Mouse (Mus musculus): ENCODE measurements at regions not wholly inside any gene's neighbourhood (a gene's known extent, or its start where the extent isn't known, plus 50 kb on each side); places are given as distances from the start of the nearest gene placed in this dataset.

DNA sequence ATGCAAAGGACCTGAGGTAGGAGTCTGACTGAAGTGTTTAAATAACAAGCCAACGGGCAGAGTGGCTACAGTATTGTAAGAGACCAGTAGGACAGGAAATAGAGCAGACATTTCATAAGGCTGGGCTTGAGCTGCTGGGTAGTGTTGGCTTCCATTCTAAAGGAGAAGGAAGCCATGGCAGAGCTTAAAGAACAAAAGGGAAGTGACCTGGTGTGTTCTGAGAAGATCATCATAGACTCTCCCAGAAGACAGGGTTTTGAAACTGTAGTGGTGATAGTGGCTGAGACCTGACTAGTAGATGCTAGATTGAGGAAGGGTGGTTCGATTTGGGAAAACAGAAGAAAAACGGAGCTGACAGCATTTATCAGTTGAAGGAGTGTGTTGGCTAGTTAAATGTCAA is 514.1 kb upstream of the Zfp462 start:
- in situ Hi-C loops (cut with MboI, MseI) = no loop called here

DNA sequence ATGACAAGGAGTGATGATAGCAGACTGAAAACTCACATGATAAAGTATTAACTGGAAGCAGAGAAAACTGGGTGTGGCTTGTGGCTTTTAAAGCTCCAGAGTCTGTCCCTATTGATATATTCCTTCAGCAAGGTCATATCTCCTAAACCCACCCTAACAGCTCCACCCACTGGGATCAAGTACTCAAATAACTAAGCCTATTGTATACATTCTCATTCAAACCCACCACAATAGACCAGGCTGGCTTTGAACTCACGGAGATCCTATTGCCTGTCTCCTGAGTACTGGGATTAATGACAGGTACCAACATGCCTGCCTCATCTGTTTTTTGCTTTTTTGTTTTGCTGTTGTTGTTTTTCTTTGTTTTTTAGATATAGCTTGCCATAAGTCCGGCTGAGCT is 484.3 kb upstream of the Zfp462 start:
- in situ Hi-C loops (cut with MboI, MseI) = loop anchor here (25.0 kb wide), 1 partner anchor 627 kb away; no protein-coding TSS in a partner anchor

DNA sequence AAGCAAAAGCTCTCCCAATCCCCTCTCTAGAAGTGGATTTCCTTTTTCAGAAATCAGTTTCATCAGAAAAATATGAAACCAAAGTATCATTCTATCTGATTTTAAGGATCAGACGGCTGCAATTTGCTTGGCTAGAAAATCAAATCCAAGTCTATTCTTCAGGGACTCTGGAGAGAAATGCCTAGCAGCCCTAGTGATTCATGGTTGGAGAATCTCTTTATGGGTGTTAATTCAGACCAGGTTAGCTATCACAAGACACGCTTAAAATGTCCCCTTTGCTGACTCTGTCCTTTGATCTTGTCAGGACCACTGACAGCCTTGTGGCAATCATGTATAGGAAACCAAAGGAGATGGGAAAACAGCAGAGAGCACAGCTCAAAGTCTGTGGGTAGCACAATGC is 475.7 kb upstream of the Zfp462 start:
- in situ Hi-C loops (cut with MboI, MseI) = loop anchor here (25.0 kb wide), 1 partner anchor 618 kb away; no protein-coding TSS in a partner anchor

DNA sequence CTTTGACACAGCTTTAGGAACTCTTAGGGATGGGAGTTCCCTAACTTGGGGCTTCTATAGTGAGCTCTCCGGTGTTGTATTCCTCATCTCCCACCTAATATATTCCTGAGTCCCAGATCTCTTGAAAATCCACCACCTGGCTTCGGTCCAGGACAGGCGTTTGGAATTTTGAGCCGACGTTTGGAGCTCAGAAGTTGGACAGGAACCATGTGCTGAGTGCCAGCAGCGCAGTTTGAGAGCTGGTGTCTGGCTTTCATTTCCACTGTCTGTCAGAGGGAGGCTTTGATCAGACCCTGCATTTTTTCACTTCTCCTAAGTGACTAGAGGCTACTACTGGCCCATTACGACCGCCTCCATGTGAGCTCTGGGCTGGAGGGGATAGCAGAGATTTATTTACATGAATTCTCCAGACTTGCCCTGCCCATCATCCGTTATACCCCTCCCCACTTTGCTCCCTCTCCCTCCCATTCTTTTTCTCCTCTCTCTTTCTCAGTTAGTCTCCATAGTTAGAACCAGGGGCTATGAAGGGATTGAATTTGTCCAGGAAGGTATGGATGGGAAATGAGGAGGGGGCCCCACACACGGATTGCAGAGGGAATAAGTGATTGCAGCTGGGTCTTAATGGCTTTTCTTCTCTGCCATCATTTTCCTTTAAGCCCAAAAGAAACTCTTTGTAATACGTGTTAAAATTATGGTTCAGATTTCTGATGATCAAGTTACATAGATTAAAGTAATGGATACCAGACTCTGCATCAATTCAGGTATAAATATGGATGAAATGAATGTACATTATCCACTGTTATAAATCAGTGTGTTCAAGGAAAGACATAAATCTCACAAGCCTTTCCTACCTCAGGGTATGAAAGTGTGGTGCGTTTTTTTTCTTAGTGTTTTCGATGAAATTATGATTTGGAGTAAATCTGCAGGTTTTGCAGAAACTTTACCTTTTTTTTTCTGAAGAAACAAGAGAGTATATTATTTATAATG is 474.5 kb upstream of the Zfp462 start:
- in situ Hi-C loops (cut with MboI, MseI) = loop anchor here (25.0 kb wide), 1 partner anchor 617 kb away; no protein-coding TSS in a partner anchor

DNA sequence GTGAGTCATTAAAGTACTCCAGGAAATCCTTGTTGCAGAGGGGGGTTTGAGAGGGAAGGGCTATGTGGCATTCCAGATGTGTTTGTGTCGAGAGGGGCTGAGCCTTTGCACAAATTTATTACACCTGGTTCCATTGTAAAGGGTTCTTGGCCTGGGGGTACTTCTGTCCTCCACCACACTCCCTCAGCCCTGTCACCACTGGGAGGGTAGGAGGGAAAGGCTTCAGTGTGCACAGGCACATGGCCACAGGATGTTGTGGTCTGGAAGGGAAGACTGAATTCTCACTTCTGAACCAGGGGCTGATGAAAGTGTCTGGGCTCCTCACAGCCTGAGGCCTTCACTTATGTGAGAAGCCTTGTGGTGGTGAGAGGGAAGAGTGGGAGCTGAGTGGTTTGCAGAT is 473.8 kb upstream of the Zfp462 start:
- in situ Hi-C loops (cut with MboI, MseI) = loop anchor here (25.0 kb wide), 1 partner anchor 616 kb away; no protein-coding TSS in a partner anchor

GRCm38 (mm10) chr4:54481766-54482165 is 463.1 kb upstream of the Zfp462 start:
- in situ Hi-C loops (cut with MboI, MseI) = no loop called here

DNA sequence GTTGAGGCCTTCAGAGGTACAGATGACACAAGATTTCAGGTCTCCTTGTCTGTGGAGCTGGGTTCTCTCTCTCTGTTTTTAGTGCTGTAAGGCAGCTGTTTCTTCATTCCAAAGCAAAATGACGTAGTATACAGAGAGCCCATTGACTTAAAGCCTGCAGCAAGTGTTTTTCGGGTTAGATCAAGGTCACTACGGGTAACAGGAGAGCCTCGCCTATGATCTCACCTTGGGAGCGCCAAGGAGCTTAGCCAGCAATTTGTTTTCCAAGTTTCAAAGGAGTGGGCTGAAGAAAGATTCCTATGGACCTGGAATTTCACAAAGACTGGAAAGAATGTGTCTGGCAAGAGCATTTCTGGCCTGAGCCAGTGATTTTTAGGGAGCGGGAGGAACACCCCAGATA is 451.8 kb upstream of the Zfp462 start:
- in situ Hi-C loops (cut with MboI, MseI) = no loop called here

DNA sequence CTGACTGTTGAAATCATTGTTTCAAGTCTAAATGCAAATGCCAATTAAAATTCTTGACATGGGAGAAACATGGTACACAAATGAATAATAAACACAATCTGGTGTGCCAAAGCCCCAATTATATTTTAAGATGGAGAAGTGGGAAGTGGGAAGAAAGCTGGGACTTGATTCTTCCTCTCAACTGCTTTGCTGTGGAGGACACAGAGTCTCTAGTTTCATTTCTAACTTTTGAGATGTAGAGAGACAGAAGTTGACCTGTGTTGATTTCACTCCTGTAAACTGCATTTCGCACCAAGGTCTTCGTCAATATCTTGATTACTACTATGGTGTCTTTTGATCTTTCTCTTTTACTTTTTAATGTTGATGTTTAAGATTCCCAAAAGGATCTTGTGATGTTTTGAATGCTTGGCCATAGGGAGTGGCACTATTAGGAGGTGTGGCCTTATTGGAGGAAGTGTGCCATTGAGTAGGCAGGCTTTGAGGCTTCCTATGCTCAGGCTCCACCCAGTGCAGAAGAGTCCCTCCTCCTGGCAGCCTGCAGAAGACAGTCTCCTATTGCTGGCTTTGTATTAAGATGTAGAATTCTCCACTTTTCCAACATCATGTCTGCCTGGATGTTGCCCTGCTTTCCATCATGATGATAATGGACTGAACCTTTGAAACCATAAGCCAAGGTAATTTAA is 447.4 kb upstream of the Zfp462 start:
- in situ Hi-C loops (cut with MboI, MseI) = no loop called here

GRCm38 (mm10) chr4:54515934-54516333 is 428.9 kb upstream of the Zfp462 start:
- in situ Hi-C loops (cut with MboI, MseI) = no loop called here

GRCm38 (mm10) chr4:54523283-54523682 is 421.6 kb upstream of the Zfp462 start:
- in situ Hi-C loops (cut with MboI, MseI) = no loop called here

GRCm38 (mm10) chr4:54526003-54526586 is 418.8 kb upstream of the Zfp462 start:
- in situ Hi-C loops (cut with MboI, MseI) = no loop called here

DNA sequence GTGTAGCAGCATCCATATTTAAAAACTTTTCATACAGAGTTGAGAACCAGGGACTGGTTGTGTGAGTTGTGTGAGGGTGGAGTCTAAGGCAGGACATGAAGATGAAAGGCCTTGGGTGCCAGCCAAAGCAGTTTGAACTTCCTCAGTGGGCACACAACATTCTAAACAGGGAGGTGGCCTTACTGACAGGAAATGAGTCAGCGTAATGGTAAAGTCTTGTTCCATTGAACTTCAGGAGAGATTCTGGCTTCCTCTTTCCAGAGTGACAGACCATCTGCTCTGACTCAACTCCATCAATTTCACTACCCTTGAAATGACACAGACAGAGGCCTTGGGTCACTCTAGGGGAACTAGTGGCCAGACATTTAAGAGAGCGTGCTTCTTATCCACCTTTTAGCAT is 417.2 kb upstream of the Zfp462 start:
- in situ Hi-C loops (cut with MboI, MseI) = no loop called here

- in situ Hi-C loops (cut with MboI, MseI) = no loop called here
Observed at GRCm38 (mm10) chr4:54531739-54532138, 413.1 kb upstream of the Zfp462 start.

DNA sequence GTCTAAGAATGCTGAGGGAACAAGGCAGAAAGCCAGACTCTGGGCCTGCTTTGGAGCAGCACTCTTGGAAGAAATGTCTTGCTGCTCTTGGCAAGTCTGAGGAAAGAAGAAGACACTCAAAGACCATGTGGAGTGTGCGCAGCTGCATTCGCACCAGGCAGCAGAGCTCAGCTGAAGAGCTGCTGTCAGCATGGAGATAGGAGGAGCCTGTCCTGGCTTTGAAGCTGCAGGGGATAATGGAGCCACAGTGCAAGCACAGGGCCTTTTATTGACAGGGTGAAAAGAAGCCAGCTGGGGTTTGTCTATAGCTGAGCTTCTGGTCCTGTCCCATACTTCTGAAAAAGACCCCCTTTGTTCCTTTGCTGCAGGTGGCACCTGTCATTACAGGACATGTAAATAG is 411.0 kb upstream of the Zfp462 start:
- in situ Hi-C loops (cut with MboI, MseI) = no loop called here

GRCm38 (mm10) chr4:54552864-54553618 is 391.8 kb upstream of the Zfp462 start:
- in situ Hi-C loops (cut with MboI, MseI) = no loop called here

- in situ Hi-C loops (cut with MboI, MseI) = no loop called here
Observed at GRCm38 (mm10) chr4:54563075-54563474, 381.8 kb upstream of the Zfp462 start.

GRCm38 (mm10) chr4:54573185-54573584 is 371.7 kb upstream of the Zfp462 start:
- in situ Hi-C loops (cut with MboI, MseI) = no loop called here

DNA sequence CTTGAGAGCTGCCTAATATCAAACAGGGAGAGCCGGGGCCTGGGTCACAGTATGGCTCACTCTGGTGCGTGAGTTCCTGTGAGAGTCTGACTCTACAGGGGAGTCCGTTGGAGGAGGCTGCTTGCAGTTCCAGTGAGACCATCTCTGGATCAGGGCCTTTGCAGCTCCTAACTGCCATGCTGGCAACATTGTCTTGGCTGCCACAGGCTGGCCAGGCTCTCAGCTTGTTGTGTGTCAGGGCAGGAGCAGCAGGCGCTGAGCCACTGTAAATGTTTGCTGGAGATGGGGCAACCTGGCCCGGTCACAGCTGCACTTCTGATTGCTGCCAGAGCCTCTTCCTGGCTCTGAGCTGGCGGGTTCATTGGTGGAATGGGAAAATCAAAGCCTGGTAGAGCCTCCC is 357.7 kb upstream of the Zfp462 start:
- in situ Hi-C loops (cut with MboI, MseI) = no loop called here

- in situ Hi-C loops (cut with MboI, MseI) = no loop called here
Observed at GRCm38 (mm10) chr4:54588704-54589103, 356.1 kb upstream of the Zfp462 start.

DNA sequence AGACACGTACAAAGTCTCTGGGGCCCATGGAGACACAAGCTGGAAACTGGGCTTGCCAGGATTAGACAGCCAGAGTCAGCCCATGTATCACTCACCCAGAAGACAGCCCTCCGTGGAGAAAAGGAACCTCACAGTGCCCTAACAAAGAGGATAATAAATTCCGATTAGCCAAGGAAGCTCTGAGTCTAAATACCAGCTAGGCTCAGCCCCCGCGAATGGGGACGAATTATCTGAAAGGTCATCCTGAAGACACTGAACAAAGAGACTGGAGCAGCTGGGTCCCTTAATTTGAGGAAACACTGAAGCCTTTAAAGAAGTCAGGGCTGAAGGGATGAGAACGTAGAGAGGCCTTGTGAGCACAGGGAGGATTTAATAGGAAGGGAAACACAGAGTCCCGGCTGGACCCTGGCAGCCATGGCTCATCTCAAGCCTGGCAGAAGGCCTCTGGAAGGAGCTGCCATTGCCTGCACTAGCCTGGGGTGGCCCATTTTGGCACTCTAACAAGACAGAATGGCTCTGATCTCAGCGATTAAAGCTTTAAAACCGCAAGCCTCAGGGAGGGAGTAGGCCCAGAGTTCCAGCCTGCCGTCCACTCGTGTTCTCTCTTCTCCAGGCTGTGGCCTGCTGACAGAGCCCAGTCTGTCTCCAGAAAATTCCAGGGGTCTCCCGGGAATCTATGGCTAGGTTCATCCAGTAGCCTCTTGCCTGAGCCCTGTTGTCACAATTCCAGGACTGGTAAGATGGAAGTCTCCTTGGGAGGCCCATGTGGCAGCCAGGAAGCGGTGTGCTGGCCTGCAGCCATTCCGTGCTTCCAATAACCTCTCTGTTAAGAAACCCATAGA is 343.0 kb upstream of the Zfp462 start:
- in situ Hi-C loops (cut with MboI, MseI) = no loop called here
